Comparison of ENCODE assay signal across 22 mouse cellular contexts in the genomic region with DNA sequence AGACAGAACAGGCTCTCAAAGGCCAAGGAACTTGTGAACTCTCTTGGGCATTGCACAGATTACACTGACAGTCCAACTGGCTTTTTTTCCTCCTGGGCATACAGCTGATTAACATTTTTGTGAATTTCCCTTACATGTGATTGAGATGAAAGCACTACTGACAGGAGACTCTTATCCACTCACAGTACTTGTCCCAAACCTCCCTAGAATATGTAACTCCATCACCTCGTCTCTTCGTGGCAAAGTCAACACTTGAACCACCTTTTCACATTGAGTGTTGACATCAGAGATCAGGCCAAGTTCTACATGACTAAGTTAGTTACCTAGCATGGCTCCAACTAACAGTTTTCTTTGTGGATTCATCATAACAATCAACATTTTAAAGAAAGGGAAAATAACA. TPM values are rescaled to one million over a fixed set of nuclear protein-coding genes. Genes with fewer than 3 reads are reported as not detected.
DNase-seq lines count a peak whose midpoint lies in the region; ATAC-seq and TF ChIP-seq lines count a peak whose summit lies in the region.
"Had no signal": no experiment of that assay in that cellular context is flagged by ENCODE, and none has a peak within 500 bp of the region (broad histone marks: within the 10 kb centered on the region; RNA-seq: fewer than 3 reads in every experiment).

No protein-coding gene starts in this region.

- no peaks in the 10 kb centered on the region for H3K36me3 ChIP-seq in lung, postnatal 0 days (ENCODE audit: insufficient read depth, low read length)

- H3K9ac ChIP-seq in lung, postnatal 0 days (replicated peaks; ENCODE audit: low read depth): no peak overlapping the region

- peaks cover 3% of the 10 kb centered on the region; the same call in 1 of the 2 replicates for H3K4me1 ChIP-seq in lung, postnatal 0 days (ENCODE audit: insufficient read depth, low read depth, low read length)
- H3K4me1 ChIP-seq in lung, adult 2 months (ENCODE audit: control insufficient read depth, insufficient read depth, low read length): peaks cover 6% of the 10 kb centered on the region

- H3K27ac ChIP-seq in lung, postnatal 0 days (ENCODE audit: low read length): no peak overlapping the region

- H3K27me3 ChIP-seq in lung, postnatal 0 days (replicated peaks; ENCODE audit: insufficient read depth, low read length): no peaks in the 10 kb centered on the region
- H3K27me3 ChIP-seq: CH12.LX, Patski had no signal

- no peaks in the 10 kb centered on the region for H3K9me3 ChIP-seq in lung, postnatal 0 days (ENCODE audit: low read length)
- H3K9me3 ChIP-seq: G1E had no signal

- TF ChIP-seq CTCF in lung, postnatal 0 days (IDR thresholded peaks at IDR 0.05): no peak
- no peak for TF ChIP-seq CTCF in lung, adult 2 months (IDR thresholded peaks at IDR 0.05; ENCODE audit: insufficient read depth, low read length)

- no peak overlapping the region for H3K4me2 ChIP-seq in lung, postnatal 0 days (replicated peaks; ENCODE audit: low read depth, low read length)

- DNase-seq in lung, adult 18-20 months: peak; percentile 9 to 52
- DNase-seq in lung, postnatal 4 days: no peak
- peak; percentile 52 for DNase-seq in lung, postnatal 0 days (ENCODE audit: low spot score)
- no peak for DNase-seq in lung, adult 2 months
- peak; percentile 27 for DNase-seq in lung, postnatal 25 days (ENCODE audit: low spot score)
- DNase-seq in lung, postnatal 14 days: no peak
- peak; percentile 55 for DNase-seq in lung, postnatal 36 days
- no peak for DNase-seq in lung, postnatal 10 days
- DNase-seq: adrenal gland, adult 2 months; adrenal gland, adult 8-10 months; adrenal gland, postnatal 10 days; adrenal gland, postnatal 14 days; adrenal gland, postnatal 25 days; adrenal gland, postnatal 36 days; B cell, adult 2 months; cerebellum, adult 11 months; cerebellum, adult 11-12 months had no signal

- WGBS in lung, postnatal 0 days: 42% methylated on average over 2 of the region's 2 CpGs
- WGBS in lung, adult 2 months: 51% methylated on average over 2 of the region's 2 CpGs

- no peak for TF ChIP-seq POLR2A in lung, adult 2 months (IDR thresholded peaks at IDR 0.05; ENCODE audit: borderline replicate concordance, extremely low read depth, low read depth, low read length)

- ATAC-seq in lung, postnatal 0 days: peak; percentile 78
- ATAC-seq: activated CD4-positive, CD25-positive, alpha-beta regulatory T cell, adult 4 months; CD4-positive, CD25-positive, alpha-beta regulatory T cell, adult 4 months; Patski had no signal

- peak; percentile 17; the same call in 1 of the 2 replicates for TF ChIP-seq EP300 in lung, postnatal 0 days (IDR thresholded peaks at IDR 0.05)

- H3K4me3 ChIP-seq in lung, postnatal 0 days (ENCODE audit: low read depth, low read length): no peak overlapping the region
- no peak overlapping the region for H3K4me3 ChIP-seq in lung, adult 2 months (replicated peaks; ENCODE audit: extremely low read depth, low read depth, low read length)

RNA-seq across cellular contexts. Expression of gene Kmt2c, which starts 45.9 kb away (rescaled TPM):
- polyA plus RNA-seq in lung, postnatal 0 days (2015; fragmentation: Nextera tagmentation; extraction: Ambion mirVana): 9.5 and 12.1 TPM in 2 replicates
- 13.6 and 19.0 TPM in 2 replicates for polyA plus RNA-seq in lung, adult 2 months (2012; rRNA removed)

Comparison
In these comparisons a context has a peak if more than half of its experiments do, and no peak if none do; other contexts are left out.
1. DNase-seq: peak in lung, adult 18-20 months (2 of 2), lung, postnatal 0 days (single experiment), lung, postnatal 25 days (single experiment) and lung, postnatal 36 days (single experiment); none in lung, postnatal 4 days (0 of 2), lung, adult 2 months (single experiment), lung, postnatal 14 days (single experiment) and lung, postnatal 10 days (single experiment).